Mouse (Mus musculus): ENCODE data around the gene Pik3r6.
A peak's percentile ranks its signal among the peaks of the same experiment; 100 is the strongest.

Pik3r6 gene

GRCm38 (mm10) chr11:68564356-68565031 is 61.7 kb downstream of the Pik3r6 start:
- Histone ChIP-seq H3K36me3 (ENCODE audit: control insufficient read depth, insufficient read depth, low read length, poor library complexity, severe bottlenecking) (no peaks in the 10 kb centered on the region), H3K27me3 (ENCODE audit: control insufficient read depth, insufficient read depth, low read length, poor library complexity, severe bottlenecking) (no peaks in the 10 kb centered on the region)
- DNase-seq (ENCODE audit: low read depth, low spot score), result no peak

GRCm38 (mm10) chr11:68565032-68565429 is 62.2 kb downstream of the Pik3r6 start:
- Histone ChIP-seq H3K27me3 (ENCODE audit: control insufficient read depth, insufficient read depth, low read length, poor library complexity, severe bottlenecking) (no peaks in the 10 kb centered on the region), H3K36me3 (ENCODE audit: control insufficient read depth, insufficient read depth, low read length, poor library complexity, severe bottlenecking) (no peaks in the 10 kb centered on the region)
- no peak for DNase-seq (ENCODE audit: low read depth, low spot score)

GRCm38 (mm10) chr11:68566447-68567059 is 63.7 kb downstream of the Pik3r6 start:
- DNase-seq (ENCODE audit: low read depth, low spot score), result peak; percentile 59
- Histone ChIP-seq H3K36me3 (ENCODE audit: control insufficient read depth, insufficient read depth, low read length, poor library complexity, severe bottlenecking) (no peaks in the 10 kb centered on the region), H3K27me3 (ENCODE audit: control insufficient read depth, insufficient read depth, low read length, poor library complexity, severe bottlenecking) (no peaks in the 10 kb centered on the region)

GRCm38 (mm10) chr11:68570861-68571260 is 68.0 kb downstream of the Pik3r6 start:
- no peaks in the 10 kb centered on the region for H3K36me3 ChIP-seq (ENCODE audit: control insufficient read depth, insufficient read depth, low read length, poor library complexity, severe bottlenecking)
- no peak for DNase-seq (ENCODE audit: low read depth, low spot score)

GRCm38 (mm10) chr11:68577076-68577475 is 74.3 kb downstream of the Pik3r6 start:
- H3K36me3 ChIP-seq (ENCODE audit: control insufficient read depth, insufficient read depth, low read length, poor library complexity, severe bottlenecking), result no peaks in the 10 kb centered on the region
- DNase-seq (ENCODE audit: low read depth, low spot score), result no peak
- no peaks in the 10 kb centered on the region for H3K27me3 ChIP-seq (ENCODE audit: control insufficient read depth, insufficient read depth, low read length, poor library complexity, severe bottlenecking)

More at GRCm38 (mm10) chr11:68570861-68571260, 68.0 kb downstream of the Pik3r6 start:
- no peaks in the 10 kb centered on the region for H3K27me3 ChIP-seq (ENCODE audit: control insufficient read depth, insufficient read depth, low read length, poor library complexity, severe bottlenecking)

- Histone ChIP-seq H3K27me3 (ENCODE audit: control insufficient read depth, insufficient read depth, low read length, poor library complexity, severe bottlenecking) (no peaks in the 10 kb centered on the region), H3K36me3 (ENCODE audit: control insufficient read depth, insufficient read depth, low read length, poor library complexity, severe bottlenecking) (no peaks in the 10 kb centered on the region)
- no peak for DNase-seq (ENCODE audit: low read depth, low spot score)
Measured at GRCm38 (mm10) chr11:68579462-68579881, 76.7 kb downstream of the Pik3r6 start.

GRCm38 (mm10) chr11:68580566-68580965 is 77.7 kb downstream of the Pik3r6 start:
- no peak for DNase-seq (ENCODE audit: low read depth, low spot score)
- Histone ChIP-seq H3K36me3 (ENCODE audit: control insufficient read depth, insufficient read depth, low read length, poor library complexity, severe bottlenecking) (no peaks in the 10 kb centered on the region), H3K27me3 (ENCODE audit: control insufficient read depth, insufficient read depth, low read length, poor library complexity, severe bottlenecking) (no peaks in the 10 kb centered on the region)

- H3K36me3 ChIP-seq (ENCODE audit: control insufficient read depth, insufficient read depth, low read length, poor library complexity, severe bottlenecking), result no peaks in the 10 kb centered on the region
- DNase-seq (ENCODE audit: low read depth, low spot score), result no peak
- H3K27me3 ChIP-seq (ENCODE audit: control insufficient read depth, insufficient read depth, low read length, poor library complexity, severe bottlenecking), result no peaks in the 10 kb centered on the region
Measured at GRCm38 (mm10) chr11:68583225-68583624, 80.4 kb downstream of the Pik3r6 start.

GRCm38 (mm10) chr11:68583906-68584480 is 81.2 kb downstream of the Pik3r6 start:
- no peaks in the 10 kb centered on the region for H3K27me3 ChIP-seq (ENCODE audit: control insufficient read depth, insufficient read depth, low read length, poor library complexity, severe bottlenecking)
- DNase-seq (ENCODE audit: low read depth, low spot score), result no peak

GRCm38 (mm10) chr11:68585890-68586289 is 83.1 kb downstream of the Pik3r6 start:
- DNase-seq (ENCODE audit: low read depth, low spot score), result peak; percentile 9

More at GRCm38 (mm10) chr11:68583906-68584480, 81.2 kb downstream of the Pik3r6 start:
- no peaks in the 10 kb centered on the region for H3K36me3 ChIP-seq (ENCODE audit: control insufficient read depth, insufficient read depth, low read length, poor library complexity, severe bottlenecking)

GRCm38 (mm10) chr11:68586721-68587120 is 83.9 kb downstream of the Pik3r6 start, which contains the start of gene Ccdc42:
Gene Ccdc42, plus strand, starts transcription at chr11:68587021.
- H3K27me3 ChIP-seq (ENCODE audit: control insufficient read depth, insufficient read depth, low read length, poor library complexity, severe bottlenecking), result no peaks in the 10 kb centered on the region; the same call in 1 of the 2 replicates
- no peaks in the 10 kb centered on the region for H3K36me3 ChIP-seq (ENCODE audit: control insufficient read depth, insufficient read depth, low read length, poor library complexity, severe bottlenecking)
- DNase-seq (ENCODE audit: low read depth, low spot score), result no peak

More at GRCm38 (mm10) chr11:68585890-68586289, 83.1 kb downstream of the Pik3r6 start:
- Histone ChIP-seq H3K27me3 (ENCODE audit: control insufficient read depth, insufficient read depth, low read length, poor library complexity, severe bottlenecking) (no peaks in the 10 kb centered on the region; the same call in 1 of the 2 replicates), H3K36me3 (ENCODE audit: control insufficient read depth, insufficient read depth, low read length, poor library complexity, severe bottlenecking) (no peaks in the 10 kb centered on the region)

GRCm38 (mm10) chr11:68589055-68589809 is 86.4 kb downstream of the Pik3r6 start:
- H3K36me3 ChIP-seq (ENCODE audit: control insufficient read depth, insufficient read depth, low read length, poor library complexity, severe bottlenecking), result no peaks in the 10 kb centered on the region
- H3K27me3 ChIP-seq (ENCODE audit: control insufficient read depth, insufficient read depth, low read length, poor library complexity, severe bottlenecking), result no peaks in the 10 kb centered on the region; the same call in 1 of the 2 replicates
- peak; percentile 75 for DNase-seq (ENCODE audit: low read depth, low spot score)

GRCm38 (mm10) chr11:68591708-68592107 is 88.9 kb downstream of the Pik3r6 start:
- Histone ChIP-seq H3K36me3 (ENCODE audit: control insufficient read depth, insufficient read depth, low read length, poor library complexity, severe bottlenecking) (no peaks in the 10 kb centered on the region), H3K27me3 (ENCODE audit: control insufficient read depth, insufficient read depth, low read length, poor library complexity, severe bottlenecking) (no peaks in the 10 kb centered on the region; the same call in 1 of the 2 replicates)
- DNase-seq (ENCODE audit: low read depth, low spot score), result no peak

- no peaks in the 10 kb centered on the region for H3K36me3 ChIP-seq (ENCODE audit: control insufficient read depth, insufficient read depth, low read length, poor library complexity, severe bottlenecking)
- no peak for DNase-seq (ENCODE audit: low read depth, low spot score)
Measured at GRCm38 (mm10) chr11:68593247-68593646, 90.4 kb downstream of the Pik3r6 start.

More at GRCm38 (mm10) chr11:68593247-68593646, 90.4 kb downstream of the Pik3r6 start:
- no peaks in the 10 kb centered on the region; the same call in 1 of the 2 replicates for H3K27me3 ChIP-seq (ENCODE audit: control insufficient read depth, insufficient read depth, low read length, poor library complexity, severe bottlenecking)
